Mouse (Mus musculus): Measurements from ENCODE around the gene Trpm7. TPM values are rescaled to one million over a fixed set of nuclear protein-coding genes. Genes with fewer than 3 reads are reported as not detected.
"Not testable (repeated sequence)": the region's sequence is repeated elsewhere in the genome, so short reads cannot be mapped to it uniquely, and the experiment has no call there.

Gene Trpm7
- total RNA-seq (2021) = 10 to 100 TPM; 24.9 to 30.8 TPM

DNA sequence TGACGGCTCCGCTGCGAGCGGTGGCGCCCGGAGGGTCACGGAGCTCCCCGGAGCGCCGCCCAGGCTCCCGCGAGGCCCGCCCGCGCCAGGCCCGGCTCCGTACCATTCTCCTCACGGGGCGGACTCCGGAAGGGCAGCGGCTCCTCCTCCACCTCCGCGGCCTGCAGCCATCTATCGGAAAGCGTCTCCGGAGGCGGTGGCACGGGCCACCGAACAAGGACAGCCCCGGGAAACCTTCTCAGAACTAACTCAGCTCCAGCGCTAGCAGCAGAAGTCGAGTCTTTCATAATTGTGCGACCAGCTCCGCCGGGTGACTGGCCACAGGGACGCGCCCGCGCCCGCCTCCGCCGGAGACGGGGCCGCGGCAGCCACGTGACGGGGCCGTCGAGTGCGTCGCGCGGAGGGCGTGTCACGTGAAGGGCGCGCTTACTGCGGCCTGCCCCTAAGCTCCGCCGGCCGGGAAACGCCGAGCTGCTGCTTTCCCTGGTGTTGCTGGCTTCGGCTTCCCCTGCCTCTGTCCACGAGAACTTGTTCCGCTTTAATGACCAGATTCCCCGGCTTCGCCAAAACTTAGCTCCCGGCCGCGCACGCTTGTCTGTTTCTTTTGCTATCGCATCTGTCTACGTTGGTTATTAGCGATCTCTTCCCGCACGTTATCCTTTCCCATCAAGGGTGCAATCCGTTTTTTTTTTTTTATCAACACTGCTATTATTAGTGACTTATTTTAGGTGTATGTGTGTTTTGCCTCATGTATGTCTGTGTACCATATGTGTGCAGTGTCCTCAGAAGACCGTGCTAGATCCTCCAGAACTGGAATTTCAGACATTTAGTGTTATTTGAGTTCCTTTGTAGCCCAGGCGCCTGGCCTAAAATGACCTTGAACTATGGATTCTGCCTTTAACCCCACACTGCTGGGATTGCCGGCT is at the start of gene Trpm7:
TSS of gene Trpm7 (minus strand) at position 360 of the 926 bp plus-strand sequence.
- DNase-seq (ENCODE audit: low spot score) = peak; percentile 91
- intact Hi-C loops (cut with DNase I) = loop anchor here (2.0 kb wide), 1 partner anchor 57 kb away; the partner anchor contains the start of gene Sppl2a

DNA sequence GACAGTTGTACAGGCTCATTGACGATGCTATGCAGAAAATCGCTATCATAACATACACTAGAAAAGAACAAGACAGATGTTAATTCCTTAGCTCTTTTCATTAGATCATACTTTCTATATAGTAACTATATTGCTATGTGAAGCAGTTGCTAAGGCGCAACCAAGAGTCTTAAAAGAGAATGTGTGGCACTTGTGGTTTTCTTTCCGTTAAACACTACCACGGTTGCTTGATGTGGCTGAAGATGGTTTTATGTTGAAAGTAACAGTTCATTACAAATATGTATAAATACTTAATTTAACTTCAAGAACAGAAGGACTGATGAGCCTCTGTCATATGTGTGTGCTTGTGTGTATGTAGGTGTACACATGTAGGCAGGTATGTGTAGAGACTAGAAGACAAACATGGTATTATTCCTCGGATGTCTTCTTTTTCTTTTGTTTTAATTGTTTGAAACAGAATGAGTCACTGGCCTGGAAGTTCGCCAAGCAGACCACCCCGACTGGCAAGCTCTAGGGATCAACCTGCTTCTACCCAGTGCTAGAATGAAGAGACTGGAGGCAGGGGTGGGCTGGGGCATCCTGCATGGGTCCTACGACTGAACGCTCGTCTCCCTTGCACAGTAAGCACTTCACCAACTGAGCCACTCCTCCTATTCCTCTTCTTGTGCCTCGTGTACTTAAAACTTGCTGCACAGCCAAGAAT is 44.5 kb upstream of the Trpm7 start:
- intact Hi-C loops (cut with DNase I) = loop anchor here (5.0 kb wide), 1 partner anchor 83 kb away; no protein-coding TSS in a partner anchor
- DNase-seq (ENCODE audit: low spot score) = no peak

DNA sequence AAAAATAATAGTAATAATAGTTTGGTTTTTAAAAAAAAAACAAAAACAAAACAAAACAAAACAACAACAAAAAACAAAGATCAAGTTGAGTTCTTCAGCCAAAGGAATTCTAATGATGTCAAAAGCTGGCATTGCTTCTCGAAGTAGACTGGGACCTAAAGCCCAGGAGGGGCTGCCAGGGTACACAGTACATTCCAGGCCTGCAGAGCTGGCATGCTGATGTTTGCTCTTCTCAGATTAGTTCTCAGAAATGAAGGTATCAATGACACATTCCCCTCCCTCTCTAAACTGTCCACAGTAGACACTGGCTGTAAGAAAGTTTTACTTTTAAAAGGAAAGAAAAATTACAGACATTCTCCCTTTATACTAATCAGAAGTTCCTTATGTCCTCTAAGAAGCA is 40.2 kb upstream of the Trpm7 start:
- DNase-seq (ENCODE audit: low spot score) = no peak
- intact Hi-C loops (cut with DNase I) = no loop called here

DNA sequence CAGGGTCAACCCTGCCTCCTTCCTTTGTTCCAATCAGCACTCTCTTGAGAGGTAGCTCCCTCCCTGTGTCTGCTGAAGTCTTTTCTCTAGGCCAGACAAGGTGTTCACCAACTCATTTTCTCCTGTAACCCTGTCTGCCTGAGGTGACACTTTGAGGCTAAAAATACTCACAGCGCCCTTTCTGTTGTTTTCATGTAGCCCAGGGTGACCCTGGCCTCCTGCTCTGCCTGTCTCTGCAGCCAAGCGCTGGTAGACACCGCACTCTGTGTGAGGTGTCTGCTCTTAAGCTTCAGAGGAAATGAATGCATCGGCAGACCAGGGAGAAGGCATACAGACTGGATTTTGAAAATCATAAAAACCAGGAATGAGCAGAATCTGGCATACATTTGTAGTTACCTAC is 38.1 kb upstream of the Trpm7 start:
- intact Hi-C loops (cut with DNase I) = no loop called here
- DNase-seq (ENCODE audit: low spot score) = no peak

DNA sequence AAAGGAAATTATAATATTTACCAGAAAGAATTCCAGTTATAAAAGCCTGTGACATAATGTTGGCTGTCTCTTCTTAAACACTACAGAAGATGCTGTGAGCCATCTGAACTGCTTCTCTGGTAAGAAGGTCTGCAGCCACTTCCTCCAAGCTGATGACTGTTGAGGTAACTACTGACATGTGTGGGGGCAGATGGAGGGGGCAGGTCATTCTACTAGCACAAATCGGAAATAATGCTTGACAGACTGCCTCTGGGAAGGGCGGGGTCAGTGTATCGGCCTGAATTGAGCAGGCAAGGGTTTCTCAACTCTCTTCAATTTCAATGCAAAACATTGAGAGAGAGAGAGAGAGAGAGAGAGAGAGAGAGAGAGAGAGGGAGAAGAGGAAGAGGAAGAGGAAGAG is 28.1 kb upstream of the Trpm7 start:
- intact Hi-C loops (cut with DNase I) = no loop called here
- no peak for DNase-seq (ENCODE audit: low spot score)

DNA sequence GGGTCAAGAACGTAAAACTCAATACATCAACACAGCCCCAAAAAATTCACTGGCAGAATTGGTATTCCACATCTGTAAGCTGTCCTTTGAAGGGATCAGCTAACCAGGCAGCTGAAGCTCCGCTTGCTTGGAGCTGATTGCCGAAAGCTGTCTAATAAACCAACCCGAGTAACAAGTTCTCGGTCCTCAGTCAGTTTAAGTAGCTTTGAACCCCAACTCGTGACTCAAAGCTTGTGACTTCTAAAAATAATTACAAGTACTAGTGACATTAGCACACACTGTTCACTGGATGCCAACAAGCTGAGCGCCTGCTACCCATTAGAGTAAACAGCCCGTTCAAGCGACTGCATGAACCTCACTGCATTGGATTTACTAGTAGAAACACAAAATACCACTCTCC is 21.5 kb upstream of the Trpm7 start:
- DNase-seq (ENCODE audit: low spot score) = no peak

DNA sequence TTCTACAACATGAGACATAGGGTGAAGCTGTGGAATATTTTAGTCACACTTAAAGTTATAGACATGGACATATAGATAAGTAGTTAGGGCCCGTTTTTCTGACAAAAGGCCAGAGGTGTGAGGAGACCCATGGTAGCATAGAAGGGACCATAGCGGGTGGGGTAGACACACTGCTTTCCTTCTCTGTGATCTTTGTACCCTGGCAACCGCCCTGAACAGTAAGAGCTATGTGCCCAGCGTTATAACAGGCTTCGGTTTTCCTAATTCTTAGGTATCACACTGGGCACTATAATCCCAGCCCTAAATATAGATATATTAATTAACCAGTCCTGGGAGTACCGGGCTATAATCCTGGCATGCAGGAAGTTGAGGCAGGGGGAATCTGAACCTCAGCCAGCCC is 20.9 kb upstream of the Trpm7 start:
- no peak for DNase-seq (ENCODE audit: low spot score)
- intact Hi-C loops (cut with DNase I) = no loop called here

More for the DNA sequence above, 21.5 kb upstream of the Trpm7 start:
- intact Hi-C loops (cut with DNase I) = no loop called here

DNA sequence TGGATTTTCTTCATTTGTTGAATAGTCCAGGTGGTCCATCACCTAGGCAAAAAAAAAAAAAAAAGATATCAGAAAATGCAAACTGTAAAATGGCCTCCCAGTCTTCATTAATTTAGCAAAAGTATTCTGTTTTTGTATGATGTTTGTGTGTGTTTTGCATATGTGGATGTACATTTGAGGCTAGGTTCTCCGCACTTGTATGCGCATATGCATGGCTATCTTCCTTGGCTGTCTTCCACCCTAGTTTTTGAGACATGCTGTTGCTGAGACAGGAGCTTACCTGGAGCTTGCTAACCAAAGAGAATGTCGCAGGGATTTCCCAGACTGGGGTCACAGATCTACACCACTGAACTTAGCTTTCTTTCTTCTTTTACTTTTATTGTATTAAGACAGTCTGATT is 18.2 kb upstream of the Trpm7 start:
- intact Hi-C loops (cut with DNase I) = no loop called here
- no peak for DNase-seq (ENCODE audit: low spot score)

DNA sequence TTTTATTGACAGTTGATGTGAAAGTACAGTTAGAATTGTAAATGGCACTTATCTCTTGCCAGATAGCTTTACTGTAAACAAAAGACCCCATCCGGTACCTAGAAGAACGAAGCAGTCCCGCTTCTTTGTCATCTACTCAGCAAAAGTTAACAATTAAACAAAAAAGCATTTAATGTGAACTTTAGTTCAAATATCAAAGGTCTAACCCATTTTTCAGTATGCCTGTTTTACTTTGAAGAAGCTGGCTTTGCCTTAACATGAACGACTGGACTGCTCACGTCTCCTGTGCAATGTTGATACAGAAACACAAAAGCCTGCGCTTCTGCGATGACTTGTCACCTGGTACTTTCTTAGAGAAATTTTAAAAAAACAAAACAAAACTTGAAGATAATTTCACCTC is 16.3 kb upstream of the Trpm7 start:
- intact Hi-C loops (cut with DNase I) = no loop called here
- DNase-seq (ENCODE audit: low spot score) = no peak

DNA sequence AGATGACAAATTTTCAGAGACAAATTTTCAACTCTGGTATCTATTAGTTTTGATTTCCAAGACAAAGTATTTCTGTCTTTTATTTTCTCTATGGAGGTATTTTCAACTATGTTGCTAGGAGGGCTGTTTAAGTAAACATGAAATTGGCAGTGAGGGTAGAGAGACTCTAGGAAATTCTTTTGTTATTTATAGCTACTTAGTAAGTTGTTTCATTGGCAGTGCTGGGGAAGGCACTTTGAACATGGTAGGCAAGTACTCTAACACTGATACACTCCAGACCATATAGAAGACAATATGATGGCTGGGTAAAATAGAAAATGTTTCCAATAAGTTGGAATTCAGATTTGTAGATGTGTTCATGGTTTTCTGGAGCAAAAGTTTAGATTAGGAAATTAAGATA is 15.7 kb upstream of the Trpm7 start:
- intact Hi-C loops (cut with DNase I) = no loop called here
- no peak for DNase-seq (ENCODE audit: low spot score)

DNA sequence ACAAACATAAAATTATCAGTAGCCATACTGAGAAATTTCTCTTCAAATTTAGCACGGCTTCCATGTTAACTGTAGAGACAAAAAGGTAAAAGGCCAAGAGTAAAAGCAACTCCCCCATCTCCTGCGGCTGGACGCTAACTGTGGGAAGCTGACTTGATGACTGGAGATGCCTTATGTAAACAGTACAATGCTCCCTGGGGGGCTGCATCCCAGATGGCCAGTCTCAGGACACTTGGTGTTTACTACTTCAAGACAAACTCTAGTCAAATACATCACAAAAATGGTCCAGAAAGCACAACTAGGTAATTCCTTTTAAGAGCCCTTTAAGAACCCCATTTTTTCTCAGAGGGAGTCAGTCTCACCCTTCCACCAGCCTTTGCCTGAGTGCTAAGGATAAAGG is 11.1 kb upstream of the Trpm7 start:
- intact Hi-C loops (cut with DNase I) = no loop called here
- DNase-seq (ENCODE audit: low spot score) = no peak

DNA sequence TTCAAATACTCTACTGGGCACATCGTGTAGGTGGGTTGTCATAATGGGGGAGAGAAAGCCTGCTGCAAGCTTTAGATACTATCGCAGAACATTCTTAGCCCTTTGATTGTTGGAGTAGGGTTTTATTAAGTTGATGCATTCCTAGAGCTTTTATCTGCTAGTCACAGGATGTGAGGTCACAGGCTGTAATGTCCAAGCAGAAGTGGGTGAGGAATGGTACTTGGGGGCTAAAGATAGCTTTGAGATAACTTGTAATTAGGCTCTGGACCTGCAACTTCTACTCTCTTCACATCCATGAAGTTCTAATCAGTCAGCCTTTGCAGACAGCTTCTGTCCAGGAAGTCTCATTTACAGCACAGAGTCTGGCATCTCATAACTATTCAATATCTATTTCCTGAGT is 9.8 kb upstream of the Trpm7 start:
- intact Hi-C loops (cut with DNase I) = no loop called here
- no peak for DNase-seq (ENCODE audit: low spot score)

DNA sequence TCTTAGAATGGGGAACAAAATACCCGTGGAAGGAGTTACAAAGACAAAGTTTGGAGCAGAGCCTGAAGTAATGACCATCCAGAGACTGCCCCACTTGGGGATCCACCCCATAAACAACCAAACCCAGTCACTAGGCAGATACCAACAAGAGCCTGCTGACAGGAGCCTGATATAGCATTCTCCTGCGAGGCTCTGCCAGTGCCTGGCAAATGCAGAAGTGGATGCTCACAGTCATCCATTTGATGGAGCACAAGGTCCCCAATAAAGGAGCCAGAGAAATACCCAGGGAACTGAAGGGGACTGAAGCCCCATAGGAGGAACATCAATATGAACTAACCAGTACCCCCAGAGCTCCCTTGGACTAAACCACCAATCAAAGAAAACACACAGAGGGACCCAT is 6.7 kb upstream of the Trpm7 start:
- intact Hi-C loops (cut with DNase I); DNase-seq (ENCODE audit: low spot score): not testable (repeated sequence)

DNA sequence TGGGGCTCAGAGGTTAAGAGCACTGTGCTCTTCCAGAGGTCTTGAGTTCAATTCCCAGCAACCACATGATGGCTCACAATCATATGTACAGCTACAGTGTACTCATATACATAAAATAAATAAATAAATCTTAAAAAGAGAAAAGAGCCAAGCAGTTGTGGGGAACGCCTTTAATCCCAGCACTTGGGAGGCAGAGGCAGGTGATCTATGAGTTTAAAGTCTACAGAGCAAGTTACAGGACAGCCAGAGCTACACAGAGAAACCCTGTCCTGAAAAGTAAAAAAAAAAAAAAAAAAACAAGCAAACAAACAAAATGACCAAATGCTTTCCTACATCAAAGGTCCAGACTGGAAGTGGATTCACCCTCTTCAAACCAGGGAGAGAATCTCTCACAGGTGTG is 2.0 kb upstream of the Trpm7 start:
- intact Hi-C loops (cut with DNase I) = loop anchor here (2.0 kb wide), 1 partner anchor 55 kb away; the partner anchor contains the start of gene Sppl2a
- no peak for DNase-seq (ENCODE audit: low spot score)

DNA sequence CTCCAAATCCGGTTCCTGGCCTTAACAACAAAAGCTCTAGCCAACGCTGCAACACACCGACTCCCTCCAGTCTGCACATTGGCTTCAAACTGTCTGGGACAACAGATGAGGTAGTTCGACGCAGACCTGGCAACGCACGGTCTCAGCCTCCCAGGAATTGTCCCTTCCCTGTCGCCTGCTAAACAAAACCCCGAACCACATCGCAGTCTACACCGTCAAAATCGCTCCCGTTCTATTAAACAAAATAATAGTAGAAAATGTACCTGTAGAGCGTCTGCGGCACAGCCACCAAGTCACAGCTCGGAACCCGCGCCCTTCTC is 554 bp downstream of the Trpm7 start:
- intact Hi-C loops (cut with DNase I) = no loop called here
- peak; percentile 13 for DNase-seq (ENCODE audit: low spot score)

DNA sequence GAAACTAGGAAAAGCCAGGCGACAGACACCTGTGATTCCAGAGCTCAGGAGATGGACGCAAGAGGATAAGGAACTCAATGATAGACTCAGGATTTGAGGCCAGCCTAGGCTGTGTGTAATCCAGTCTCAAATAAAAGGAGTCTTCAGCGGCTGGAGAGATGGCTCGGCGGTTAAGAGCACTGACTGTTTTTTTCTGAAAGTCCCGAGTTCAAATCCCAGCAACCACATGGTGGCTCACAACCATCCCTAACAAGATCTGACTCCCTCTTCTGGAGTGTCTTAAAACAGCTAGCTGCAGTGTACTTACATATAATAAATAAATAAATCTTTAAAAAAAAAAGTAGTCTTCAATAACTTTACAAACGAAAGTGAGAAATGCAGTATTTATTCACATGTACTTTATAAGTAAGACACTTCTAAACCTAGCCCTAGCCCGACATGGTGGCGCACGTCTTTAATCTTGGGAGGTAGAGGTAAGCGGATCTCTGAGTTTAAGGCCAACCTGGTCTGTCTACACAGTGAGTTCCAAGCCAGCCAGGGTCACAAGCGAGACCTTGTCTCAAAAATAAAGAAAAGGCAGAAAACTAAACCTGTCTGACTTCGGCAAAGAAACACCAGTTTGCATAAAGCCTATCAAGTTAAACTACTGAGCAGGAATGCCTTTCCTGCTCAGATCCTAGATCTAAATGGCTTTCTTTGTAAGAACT is 1.1 kb downstream of the Trpm7 start:
- no peak for DNase-seq (ENCODE audit: low spot score)
- intact Hi-C loops (cut with DNase I) = no loop called here

DNA sequence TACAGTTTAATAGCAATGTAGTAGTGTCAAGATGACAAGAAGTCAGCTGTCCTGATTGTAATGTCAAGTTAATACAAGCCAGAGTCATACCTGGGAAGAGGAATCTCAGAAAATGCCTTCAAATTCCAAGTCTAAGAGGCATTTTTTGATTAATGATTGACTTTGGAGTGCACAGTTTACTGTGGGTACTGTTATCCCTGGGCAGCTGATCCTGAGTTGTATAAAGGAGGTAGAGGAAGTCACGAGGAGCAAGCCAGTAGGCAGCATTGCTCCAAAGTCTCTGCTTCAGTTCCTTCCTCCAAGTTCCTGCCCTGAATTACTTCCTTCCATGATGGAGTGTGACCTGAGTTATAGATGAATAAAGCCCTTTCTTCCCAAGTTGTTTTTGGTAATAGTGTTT is 9.7 kb downstream of the Trpm7 start:
- no peak for DNase-seq (ENCODE audit: low spot score)
- intact Hi-C loops (cut with DNase I) = no loop called here

DNA sequence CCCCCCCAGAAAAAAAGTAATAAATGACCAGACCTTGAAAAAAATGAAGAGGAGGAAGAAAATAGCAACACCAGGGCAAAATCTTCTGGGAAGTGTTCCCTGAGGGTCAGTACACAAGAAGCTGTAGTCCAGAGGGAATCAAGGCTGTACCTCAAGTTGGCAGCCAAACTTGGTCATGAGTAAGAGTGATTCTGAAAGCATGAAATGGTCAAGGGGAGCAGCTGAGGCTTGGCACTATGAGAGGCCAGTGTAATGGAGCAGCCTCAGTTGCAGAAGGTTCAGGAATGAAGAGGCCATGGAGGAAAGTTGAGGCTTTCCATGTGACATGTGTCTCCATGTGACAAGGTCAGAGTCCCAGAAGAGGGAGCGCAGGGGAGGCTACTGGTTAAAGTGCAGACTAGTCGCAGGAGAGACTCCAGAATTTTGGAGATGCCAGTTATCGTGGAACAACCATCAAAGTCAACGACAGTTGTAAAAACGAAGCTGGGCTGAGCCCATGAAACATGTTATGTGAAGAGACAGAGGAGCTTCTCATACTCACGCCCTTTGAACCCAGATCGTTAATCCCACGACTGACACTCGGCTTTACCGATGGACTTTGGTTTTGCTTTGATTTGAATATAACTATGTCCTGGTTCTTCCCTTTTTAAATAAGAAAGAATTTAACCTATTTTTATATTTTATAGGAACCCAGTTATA is 10.4 kb downstream of the Trpm7 start:
- DNase-seq (ENCODE audit: low spot score) = no peak
- intact Hi-C loops (cut with DNase I) = no loop called here

DNA sequence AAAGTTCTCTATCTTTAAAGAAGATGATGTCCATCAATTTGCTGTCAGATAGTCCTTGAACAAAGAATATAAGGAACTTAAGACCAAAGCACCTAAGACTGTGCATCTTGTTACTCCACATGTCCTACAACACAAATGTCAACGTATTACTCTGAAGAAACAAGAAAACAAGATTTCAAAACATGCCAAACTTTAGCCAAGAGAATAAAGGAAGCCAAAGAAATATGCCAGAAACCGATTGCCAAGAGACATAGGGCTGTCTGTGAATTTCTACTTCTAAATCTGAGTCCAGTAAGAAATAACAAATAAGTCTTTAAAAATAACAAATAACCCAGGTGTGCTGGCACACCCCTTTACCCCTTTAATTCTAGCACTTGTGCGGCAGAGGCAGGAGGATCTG is 11.0 kb downstream of the Trpm7 start:
- intact Hi-C loops (cut with DNase I) = no loop called here
- DNase-seq (ENCODE audit: low spot score) = no peak

DNA sequence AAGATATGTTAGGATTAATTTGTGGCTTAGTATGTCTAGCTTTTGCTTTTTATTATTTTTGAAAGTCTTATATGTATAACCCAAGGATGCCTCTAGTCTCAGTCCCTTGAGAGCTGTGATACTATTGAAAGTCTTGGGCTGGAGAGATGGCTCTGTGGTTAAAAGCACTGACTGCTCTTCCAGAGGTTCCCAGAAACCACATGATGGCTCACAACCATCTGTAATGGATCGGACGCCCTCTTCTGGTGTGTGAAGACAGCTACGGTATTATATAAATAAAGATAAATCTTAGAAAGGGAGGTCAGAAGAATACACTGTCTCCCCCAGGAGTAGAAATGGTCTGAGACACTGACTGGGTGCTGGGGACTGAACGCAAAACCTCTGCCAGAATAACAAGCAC is 31.3 kb downstream of the Trpm7 start:
- intact Hi-C loops (cut with DNase I) = no loop called here
- DNase-seq (ENCODE audit: low spot score) = no peak

Data from heart, postnatal 25 days (tissue).